ENCODE assay signal across 24 mouse cellular contexts in genomic region chr1:193934308-193934707, GRCm38 (mm10).
DNase-seq lines count a peak whose midpoint lies in the region; ATAC-seq and TF ChIP-seq lines count a peak whose summit lies in the region.
"Had no signal": no experiment of that assay in that cellular context is flagged by ENCODE, and none has a peak within 500 bp of the region (broad histone marks: within the 10 kb centered on the region; RNA-seq: fewer than 3 reads in every experiment).

No protein-coding gene starts in this region.

- peak; percentile 59 for ATAC-seq in lung, embryonic 16.5 days (ENCODE audit: low read depth)
- ATAC-seq in liver, embryonic 14.5 days (ENCODE audit: insufficient read depth) = peak; percentile 38; the same call in 1 of the 2 replicates
- ATAC-seq: forebrain, embryonic 16.5 days; midbrain, embryonic 15.5 days had no signal

- no peaks in the 10 kb centered on the region for H3K27me3 ChIP-seq in lung, embryonic 16.5 days (ENCODE audit: control insufficient read depth, insufficient read depth, low read depth, low read length)
- H3K27me3 ChIP-seq in liver, adult 2 months (ENCODE audit: control insufficient read depth, insufficient read depth, low read length) = no peaks in the 10 kb centered on the region
- H3K27me3 ChIP-seq in liver, embryonic 14.5 days (ENCODE audit: control insufficient read depth, insufficient read depth, low read length) = no peaks in the 10 kb centered on the region
- H3K27me3 ChIP-seq in hindbrain, embryonic 10.5 days (ENCODE audit: insufficient read depth, poor library complexity, severe bottlenecking) = no peaks in the 10 kb centered on the region
- H3K27me3 ChIP-seq: hindbrain, embryonic 13.5 days; kidney, embryonic 15.5 days had no signal

- no peak for DNase-seq in lung, postnatal 25 days (ENCODE audit: low spot score)
- peak; percentile 52 for DNase-seq in liver, adult 2 months (ENCODE audit: extremely low read depth, low read depth, low spot score)
- DNase-seq in liver, embryonic 14.5 days (ENCODE audit: low read depth in 3 of 3, low spot score in 3 of 3) = peak in 2 of 3 experiments; percentile 2 to 9
- DNase-seq in yolk sac, embryonic 10.5 days (ENCODE audit: low spot score) = peak; percentile 74
- no peak for DNase-seq in hindbrain, embryonic 10.5 days (ENCODE audit: low spot score)
- no peak for DNase-seq in layer of hippocampus, adult 8-10 months (ENCODE audit: low spot score in 2 of 2)
- DNase-seq: cerebellum, adult 11-12 months; cerebellum, postnatal 10 days; gastrocnemius, postnatal 14 days; heart, adult 2 months; kidney, adult 11 months; lung, postnatal 4 days; right cerebral cortex, adult 18-20 months; right cerebral cortex, postnatal 4 days; thymus, postnatal 14 days had no signal

- no peak for TF ChIP-seq EP300 in liver, embryonic 14.5 days (IDR thresholded peaks at IDR 0.05; ENCODE audit: low read depth)

- no peak for TF ChIP-seq POLR2A in liver, adult 2 months (IDR thresholded peaks at IDR 0.05; ENCODE audit: extremely low read depth, insufficient read depth, low read length)

- no peak for TF ChIP-seq CTCF in liver, adult 2 months (IDR thresholded peaks at IDR 0.05; ENCODE audit: low read depth, low read length)
- no peak for TF ChIP-seq CTCF in liver, embryonic 14.5 days (IDR thresholded peaks at IDR 0.05; ENCODE audit: low read depth)

- 0 out of 2 replicates have a peak, but pooled peaks cover 2% of the 10 kb centered on the region for H3K4me1 ChIP-seq in lung, embryonic 16.5 days (replicated peaks; ENCODE audit: control insufficient read depth, insufficient read depth, low read length)
- peaks cover 7% of the 10 kb centered on the region for H3K4me1 ChIP-seq in liver, adult 2 months (ENCODE audit: control insufficient read depth, insufficient read depth, low read length)
- peaks cover 0 to 2% of the 10 kb centered on the region in 2 experiments; a peak in 2 of 4 replicates for H3K4me1 ChIP-seq in liver, embryonic 14.5 days (replicated peaks; ENCODE audit: control insufficient read depth in 2 of 2, insufficient read depth in 2 of 2, low read length in 1 of 2)
- H3K4me1 ChIP-seq in hindbrain, embryonic 10.5 days (replicated peaks) = no peaks in the 10 kb centered on the region
- H3K4me1 ChIP-seq: embryonic facial prominence, embryonic 10.5 days; hindbrain, embryonic 13.5 days; kidney, embryonic 15.5 days; midbrain, embryonic 15.5 days had no signal

- no peak overlapping the region for H3K4me2 ChIP-seq in lung, embryonic 16.5 days (ENCODE audit: low read depth, low read length)
- no peak overlapping the region for H3K4me2 ChIP-seq in liver, embryonic 14.5 days (ENCODE audit: low read depth)
- H3K4me2 ChIP-seq: hindbrain, embryonic 13.5 days; kidney, embryonic 15.5 days; midbrain, embryonic 15.5 days had no signal

- no peak overlapping the region for H3K4me3 ChIP-seq in lung, embryonic 16.5 days (ENCODE audit: low read length)
- no peak overlapping the region for H3K4me3 ChIP-seq in liver, adult 2 months (ENCODE audit: insufficient read depth, low read depth, low read length)
- no peak overlapping the region for H3K4me3 ChIP-seq in liver, embryonic 14.5 days (ENCODE audit: insufficient read depth in 1 of 2, low read depth in 2 of 2, low read length in 2 of 2)
- H3K4me3 ChIP-seq in hindbrain, embryonic 10.5 days = no peak overlapping the region
- H3K4me3 ChIP-seq: embryonic facial prominence, embryonic 10.5 days; forebrain, embryonic 10.5 days; heart, adult 2 months; hindbrain, embryonic 13.5 days; kidney, embryonic 15.5 days; left cerebral cortex, adult 2 months; midbrain, embryonic 15.5 days; myocyte had no signal

- H3K9me3 ChIP-seq in lung, embryonic 16.5 days (ENCODE audit: control insufficient read depth, low read length) = no peaks in the 10 kb centered on the region
- no peaks in the 10 kb centered on the region for H3K9me3 ChIP-seq in liver, embryonic 14.5 days (ENCODE audit: control insufficient read depth, low read length)
- no peaks in the 10 kb centered on the region for H3K9me3 ChIP-seq in hindbrain, embryonic 10.5 days
- H3K9me3 ChIP-seq: embryonic facial prominence, embryonic 10.5 days; forebrain, embryonic 10.5 days; hindbrain, embryonic 13.5 days; kidney, embryonic 15.5 days; midbrain, embryonic 15.5 days had no signal

- no peak overlapping the region for H3K9ac ChIP-seq in lung, embryonic 16.5 days (ENCODE audit: low read length)
- no peak overlapping the region for H3K9ac ChIP-seq in liver, adult 2 months (ENCODE audit: low read depth, low read length)
- no peak overlapping the region for H3K9ac ChIP-seq in liver, embryonic 14.5 days (replicated peaks)
- H3K9ac ChIP-seq: hindbrain, embryonic 13.5 days; kidney, embryonic 15.5 days; midbrain, embryonic 15.5 days had no signal

- H3K27ac ChIP-seq in lung, embryonic 16.5 days (ENCODE audit: low read length) = no peak overlapping the region
- peak overlapping the region; percentile 88 for H3K27ac ChIP-seq in liver, adult 2 months (replicated peaks; ENCODE audit: insufficient read depth, low read depth, low read length)
- no peak overlapping the region for H3K27ac ChIP-seq in liver, embryonic 14.5 days
- no peak overlapping the region for H3K27ac ChIP-seq in hindbrain, embryonic 10.5 days
- H3K27ac ChIP-seq: embryonic facial prominence, embryonic 10.5 days; forebrain, embryonic 10.5 days; heart, adult 2 months; hindbrain, embryonic 13.5 days; kidney, embryonic 15.5 days; left cerebral cortex, adult 2 months; midbrain, embryonic 15.5 days had no signal

- H3K36me3 ChIP-seq in lung, embryonic 16.5 days (ENCODE audit: control insufficient read depth, insufficient read depth, low read length) = no peaks in the 10 kb centered on the region
- H3K36me3 ChIP-seq in liver, adult 2 months (ENCODE audit: control insufficient read depth, insufficient read depth, low read length) = no peaks in the 10 kb centered on the region
- no peaks in the 10 kb centered on the region for H3K36me3 ChIP-seq in liver, embryonic 14.5 days (replicated peaks; ENCODE audit: control insufficient read depth, insufficient read depth, low read depth)
- H3K36me3 ChIP-seq in hindbrain, embryonic 10.5 days = no peaks in the 10 kb centered on the region
- H3K36me3 ChIP-seq: embryonic facial prominence, embryonic 10.5 days; forebrain, embryonic 10.5 days; hindbrain, embryonic 13.5 days; kidney, embryonic 15.5 days; midbrain, embryonic 15.5 days had no signal

- H3K79me2 ChIP-seq in liver, adult 2 months (ENCODE audit: control insufficient read depth, insufficient read depth, low read length) = no peaks in the 10 kb centered on the region

- WGBS in lung, embryonic 16.5 days = 44% methylated on average over 1 of the region's 1 CpGs
- 13% methylated on average over 1 of the region's 1 CpGs for WGBS in liver, adult 2 months
- WGBS in liver, embryonic 14.5 days (ENCODE audit: insufficient replicate concordance) = 35% methylated on average over 1 of the region's 1 CpGs
- 27% methylated on average over 1 of the region's 1 CpGs for WGBS in hindbrain, embryonic 10.5 days

Comparison
In these comparisons a context has a peak if more than half of its experiments do, and no peak if none do; other contexts are left out.
1. DNase-seq: peak in liver, adult 2 months (single experiment), liver, embryonic 14.5 days (2 of 3) and yolk sac, embryonic 10.5 days (single experiment); none in lung, postnatal 25 days (single experiment), hindbrain, embryonic 10.5 days (single experiment) and layer of hippocampus, adult 8-10 months (0 of 2).